Mouse (Mus musculus) intestine, postnatal 0 days (tissue): ENCODE results near the gene Mkrn2os. TPM values are rescaled to one million over a fixed set of nuclear protein-coding genes. Genes with fewer than 3 reads are reported as not detected.
A peak's percentile ranks its signal among the peaks of the same experiment; 100 is the strongest.

Experiments
- ATAC-seq: fragments of 200-750 bp; cut with Nextera tagmentation; 2 replicates; pipeline ENCODE4 v1.8.0; 2017; ENCODE audit warnings: mild to moderate bottlenecking, moderate TSS enrichment, moderate library complexity
- H3K27ac ChIP-seq: fragments of 300-500 bp; sonication (generic); 2 replicates; pipeline ENCODE4 v1.5.1; 2014; ENCODE audit warnings: mild to moderate bottlenecking, low read depth, low read length, moderate library complexity
- H3K27me3 ChIP-seq: fragments of 300-500 bp; sonication (generic); replicated peaks from 2 replicates; pipeline ENCODE4 v1.6.1; 2014; ENCODE audit warnings: low read length, mixed read lengths; ENCODE audit not compliant: control insufficient read depth, insufficient read depth
- H3K36me3 ChIP-seq: fragments of 300-500 bp; sonication (generic); 2 replicates; pipeline ENCODE4 v1.6.1; 2014; ENCODE audit warnings: mild to moderate bottlenecking, moderate library complexity; ENCODE audit not compliant: control insufficient read depth, insufficient read depth
- H3K4me1 ChIP-seq: fragments of 300-500 bp; sonication (generic); replicated peaks from 2 replicates; pipeline ENCODE4 v1.6.1; 2014; ENCODE audit warnings: antibody characterized with exemption, low read length, mixed read lengths; ENCODE audit not compliant: control insufficient read depth, insufficient read depth
- H3K4me2 ChIP-seq: fragments of 300-500 bp; sonication (generic); replicated peaks from 2 replicates; pipeline ENCODE4 v1.6.1; 2014; ENCODE audit warnings: low read depth, mild to moderate bottlenecking, moderate library complexity
- H3K4me3 ChIP-seq: fragments of 300-500 bp; sonication (generic); 2 replicates; pipeline ENCODE4 v1.5.1; 2014; ENCODE audit warnings: low read depth, low read length
- H3K9ac ChIP-seq: fragments of 300-500 bp; sonication (generic); 2 replicates; pipeline ENCODE4 v1.6.1; 2014; ENCODE audit warnings: mild to moderate bottlenecking, low read depth, low read length
- H3K9me3 ChIP-seq: fragments of 300-500 bp; sonication (generic); 2 replicates; pipeline ENCODE4 v1.6.1; 2016; ENCODE audit warnings: mixed run types; ENCODE audit not compliant: control insufficient read depth
- CTCF ChIP-seq: sonication (generic); IDR thresholded peaks from 2 replicates; pipeline ENCODE4 v1.5.1; 2016; ENCODE audit warnings: low read depth, mild to moderate bottlenecking, control low read depth, antibody characterized with exemption, moderate library complexity
- WGBS: fragments of 180-500 bp; shearing (Covaris S2); extraction: QIAGEN DNeasy Blood & Tissue Kit; methylation state at CpG from one replicate; pipeline ENCODE4 v1.1.7; 2014; 5-methylcytosine and 5-hydroxymethylcytosine counted together
- polyA plus RNA-seq: library from polyadenylated mRNA; unstranded; fragments of >200 nt; fragmentation: Nextera tagmentation; extraction: Ambion mirVana; gene quantifications from 2 replicates; pipeline ENCODE4 v1.2.1, GENCODE M21; 2015

The Mkrn2os gene
- polyA plus RNA-seq, 1 experiment from 2014 or later: 107 TPM

- H3K4me2 ChIP-seq: no peak overlapping the region
- no peaks in the 10 kb centered on the region for H3K27me3 ChIP-seq
- WGBS: 80% methylated on average over 5 of the region's 5 CpGs
- H3K9ac ChIP-seq: no peak overlapping the region
- H3K4me3 ChIP-seq: no peak overlapping the region
- H3K36me3 ChIP-seq: peaks cover 33% of the 10 kb centered on the region
- TF ChIP-seq CTCF: no peak
- no peaks in the 10 kb centered on the region for H3K9me3 ChIP-seq
- H3K27ac ChIP-seq: no peak overlapping the region
- H3K4me1 ChIP-seq: no peaks in the 10 kb centered on the region
- no peak for ATAC-seq
These were observed 15.0 kb downstream of the Mkrn2os start for GRCm38 (mm10) chr6:115577407-115577806.

GRCm38 (mm10) chr6:115574171-115574570 lies 18.2 kb downstream of the Mkrn2os start:
- Histone ChIP-seq H3K9ac (no peak overlapping the region), H3K4me2 (no peak overlapping the region), H3K4me1 (no peaks in the 10 kb centered on the region), H3K36me3 (peaks cover 41% of the 10 kb centered on the region), H3K4me3 (no peak overlapping the region), H3K9me3 (no peaks in the 10 kb centered on the region), H3K27me3 (no peaks in the 10 kb centered on the region), H3K27ac (no peak overlapping the region)
- 92% methylated on average over 7 of the region's 7 CpGs for WGBS
- TF ChIP-seq CTCF: no peak
- no peak for ATAC-seq

GRCm38 (mm10) chr6:115565479-115566045 lies 26.8 kb downstream of the Mkrn2os start:
- no peak overlapping the region for H3K9ac ChIP-seq
- no peak overlapping the region for H3K4me3 ChIP-seq
- WGBS: 73% methylated on average over 6 of the region's 6 CpGs
- peaks cover 37% of the 10 kb centered on the region for H3K36me3 ChIP-seq
- no peak overlapping the region for H3K4me2 ChIP-seq
- H3K27ac ChIP-seq: no peak overlapping the region
- ATAC-seq: no peak
- no peaks in the 10 kb centered on the region for H3K9me3 ChIP-seq
- TF ChIP-seq CTCF: no peak
- no peaks in the 10 kb centered on the region for H3K27me3 ChIP-seq
- H3K4me1 ChIP-seq: no peaks in the 10 kb centered on the region

GRCm38 (mm10) chr6:115559651-115560632 lies 32.4 kb downstream of the Mkrn2os start:
- WGBS: 58% methylated on average over 21 of the region's 21 CpGs
- no peaks in the 10 kb centered on the region for H3K9me3 ChIP-seq
- H3K27ac ChIP-seq: no peak overlapping the region
- H3K4me2 ChIP-seq: no peak overlapping the region
- peaks cover 30% of the 10 kb centered on the region for H3K36me3 ChIP-seq
- H3K4me3 ChIP-seq: no peak overlapping the region
- no peaks in the 10 kb centered on the region for H3K4me1 ChIP-seq
- no peaks in the 10 kb centered on the region for H3K27me3 ChIP-seq
- H3K9ac ChIP-seq: no peak overlapping the region
- no peak for ATAC-seq
- TF ChIP-seq CTCF: no peak

GRCm38 (mm10) chr6:115558176-115558575 lies 34.2 kb downstream of the Mkrn2os start:
- no peak overlapping the region for H3K9ac ChIP-seq
- H3K4me2 ChIP-seq: no peak overlapping the region
- no peak overlapping the region for H3K4me3 ChIP-seq
- 90% methylated on average over 2 of the region's 2 CpGs for WGBS
- no peak overlapping the region for H3K27ac ChIP-seq
- no peaks in the 10 kb centered on the region for H3K27me3 ChIP-seq
- no peaks in the 10 kb centered on the region for H3K9me3 ChIP-seq
- H3K4me1 ChIP-seq: no peaks in the 10 kb centered on the region
- TF ChIP-seq CTCF: no peak
- ATAC-seq: no peak
- H3K36me3 ChIP-seq: peaks cover 28% of the 10 kb centered on the region

GRCm38 (mm10) chr6:115555485-115555884 lies 36.9 kb downstream of the Mkrn2os start:
- 68% methylated on average over 5 of the region's 5 CpGs for WGBS
- H3K36me3 ChIP-seq: peaks cover 33% of the 10 kb centered on the region
- peak; percentile 54 for TF ChIP-seq CTCF

More at GRCm38 (mm10) chr6:115555485-115555884, 36.9 kb downstream of the Mkrn2os start:
- Histone ChIP-seq H3K27me3 (no peaks in the 10 kb centered on the region), H3K9me3 (no peaks in the 10 kb centered on the region), H3K4me1 (no peaks in the 10 kb centered on the region), H3K4me2 (no peak overlapping the region), H3K9ac (no peak overlapping the region), H3K27ac (no peak overlapping the region), H3K4me3 (no peak overlapping the region)
- ATAC-seq: no peak
